Mouse (Mus musculus) lung, postnatal 25 days (tissue): ENCODE data around the gene Mamld1.
"Not testable (repeated sequence)": the region's sequence is repeated elsewhere in the genome, so short reads cannot be mapped to it uniquely, and the experiment has no call there.

ENCODE experiments used
- DNase-seq: peaks from one replicate; pipeline ENCODE4 v3.0.0; 2022; ENCODE audit warnings: low spot score

Gene Mamld1

GRCm38 (mm10) chrX:71049864-71050576 is at the start of gene Mamld1:
Mamld1 (plus strand) TSS chrX:71050256.
- peak; percentile 62 for DNase-seq

DNA sequence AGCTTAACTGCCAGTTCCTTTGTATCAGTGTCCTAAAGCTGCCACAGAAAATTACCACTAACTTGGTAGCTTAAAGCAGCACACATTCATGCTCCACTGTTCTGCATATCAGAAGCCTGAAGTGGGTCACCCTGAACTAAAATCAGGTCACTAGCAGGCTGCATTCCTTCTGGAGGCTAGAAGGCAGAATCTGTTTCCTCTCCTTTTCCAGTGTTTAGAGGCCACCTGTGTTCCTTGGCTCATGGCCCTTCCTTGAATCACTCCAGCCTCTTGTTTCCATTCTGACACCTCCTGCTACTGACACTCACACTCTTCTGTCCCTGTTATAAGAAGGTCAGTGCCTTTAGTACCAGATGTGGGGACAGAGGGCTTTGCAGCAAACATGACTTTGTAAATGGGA is 25.3 kb upstream of the Mamld1 start:
- no peak for DNase-seq

- DNase-seq: no peak
Observed at GRCm38 (mm10) chrX:71028007-71028406, 22.0 kb upstream of the Mamld1 start.

DNA sequence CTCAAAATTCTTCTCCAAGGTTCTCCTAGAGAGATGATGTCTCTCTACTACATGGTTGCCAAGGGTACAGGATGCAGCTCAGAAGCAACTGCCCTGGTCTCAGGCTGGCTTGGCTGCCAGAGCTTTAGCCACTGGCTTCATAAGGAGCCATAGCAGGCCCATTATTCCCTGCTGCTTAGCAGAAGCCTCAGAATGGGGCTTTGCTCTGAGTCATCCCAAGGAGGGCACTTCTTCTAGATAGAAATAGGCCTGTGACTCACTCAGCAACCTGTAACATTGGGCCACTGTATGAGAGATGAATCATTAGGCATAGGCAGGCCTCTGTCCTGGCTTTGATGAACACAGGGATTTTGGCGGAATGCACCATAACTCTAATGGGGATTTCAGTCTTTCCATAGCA is 21.1 kb upstream of the Mamld1 start:
- DNase-seq: not testable (repeated sequence)

- DNase-seq: no peak
Observed at GRCm38 (mm10) chrX:71050677-71051311, 738 bp downstream of the Mamld1 start.

GRCm38 (mm10) chrX:71051361-71052114 is 1.5 kb downstream of the Mamld1 start:
- DNase-seq: no peak

DNA sequence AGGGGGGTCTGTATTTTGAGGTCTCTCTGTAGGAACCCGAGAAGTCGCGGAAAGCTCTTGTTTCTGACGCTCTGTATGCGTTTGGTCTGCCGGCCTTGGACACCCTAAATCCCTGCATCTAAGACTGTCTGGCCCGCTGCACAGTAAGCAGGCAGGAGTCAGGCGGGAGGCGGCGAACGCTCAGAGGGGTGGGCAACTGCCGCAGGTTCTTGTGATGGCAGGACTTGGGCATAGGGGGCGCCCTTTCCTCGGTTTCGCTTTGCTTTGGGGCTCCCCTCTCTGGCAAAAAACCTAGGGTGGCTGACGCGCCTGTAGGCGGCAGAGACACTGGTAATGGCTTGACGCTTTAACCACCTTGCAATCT is 2.0 kb downstream of the Mamld1 start:
- peak; percentile 69 for DNase-seq

DNA sequence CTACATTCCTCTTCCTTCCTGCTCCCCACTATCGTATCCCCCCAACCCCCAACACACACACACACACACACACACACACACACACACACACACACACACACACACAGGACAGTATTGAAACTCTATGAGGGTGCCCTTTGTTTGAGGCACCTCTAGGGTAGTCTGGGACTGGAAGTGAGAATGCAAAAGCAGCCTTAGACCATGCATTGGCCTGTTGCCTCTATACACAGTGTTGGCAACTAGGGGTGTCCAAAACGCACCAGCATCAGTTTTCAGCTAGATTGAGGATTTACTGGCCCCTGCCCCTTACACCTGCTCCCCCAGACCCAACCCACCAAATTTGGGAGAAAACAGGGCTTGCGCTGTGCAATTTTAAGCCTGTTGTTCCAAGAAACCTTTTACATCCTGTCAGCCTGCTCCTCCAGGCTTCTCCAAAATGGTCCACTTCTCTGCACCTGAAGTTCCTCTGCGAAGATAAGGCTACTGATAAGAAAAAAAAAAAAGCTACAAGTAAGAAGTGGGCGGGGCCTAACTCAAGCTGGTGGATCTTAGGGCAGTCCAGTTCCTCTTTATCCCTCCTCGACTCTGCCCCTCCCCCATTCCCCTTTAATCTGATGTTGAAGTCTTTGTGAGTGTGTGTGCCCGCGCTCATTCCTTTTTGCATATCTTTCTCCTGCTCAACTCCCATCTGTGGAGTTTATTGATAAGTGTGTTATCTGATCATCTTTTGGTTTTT is 2.6 kb downstream of the Mamld1 start:
- DNase-seq: no peak

- DNase-seq: no peak
Observed at GRCm38 (mm10) chrX:71053246-71053645, 3.2 kb downstream of the Mamld1 start.

GRCm38 (mm10) chrX:71056968-71057367 is 6.9 kb downstream of the Mamld1 start:
- DNase-seq: no peak

DNA sequence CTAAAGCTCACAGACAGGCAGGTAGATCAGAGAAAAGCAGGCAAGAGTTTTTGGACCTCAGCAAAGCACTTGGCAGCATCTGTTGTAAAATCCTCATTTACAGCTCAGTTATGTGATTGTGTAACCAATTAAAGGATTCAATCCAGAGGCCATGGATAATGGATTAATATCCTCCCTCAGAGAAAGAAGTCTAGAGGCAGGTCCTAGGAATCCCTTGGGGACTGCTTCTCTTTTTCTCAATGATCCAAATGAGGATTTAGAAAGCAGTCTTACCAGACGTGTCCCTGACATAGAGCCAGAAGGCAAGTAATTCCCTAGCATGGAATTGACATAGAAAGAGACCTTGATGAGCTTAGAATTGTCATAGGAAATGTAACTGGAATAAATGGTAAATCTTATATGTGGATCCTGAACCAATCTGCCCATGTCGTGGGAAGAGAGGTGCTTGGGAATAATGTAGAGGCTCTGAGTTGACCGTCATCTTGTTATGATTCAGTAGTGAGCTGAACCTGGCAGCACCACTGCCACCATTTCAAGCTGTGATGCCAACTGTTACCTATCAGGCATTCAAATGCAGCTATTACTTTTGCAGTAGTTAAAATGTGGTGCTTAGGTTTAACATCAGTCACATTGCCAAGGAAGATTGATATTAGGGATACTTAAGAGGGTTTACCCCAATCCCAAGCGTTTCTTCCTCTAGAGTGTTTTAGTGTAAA is 35.2 kb downstream of the Mamld1 start:
- DNase-seq: no peak

DNA sequence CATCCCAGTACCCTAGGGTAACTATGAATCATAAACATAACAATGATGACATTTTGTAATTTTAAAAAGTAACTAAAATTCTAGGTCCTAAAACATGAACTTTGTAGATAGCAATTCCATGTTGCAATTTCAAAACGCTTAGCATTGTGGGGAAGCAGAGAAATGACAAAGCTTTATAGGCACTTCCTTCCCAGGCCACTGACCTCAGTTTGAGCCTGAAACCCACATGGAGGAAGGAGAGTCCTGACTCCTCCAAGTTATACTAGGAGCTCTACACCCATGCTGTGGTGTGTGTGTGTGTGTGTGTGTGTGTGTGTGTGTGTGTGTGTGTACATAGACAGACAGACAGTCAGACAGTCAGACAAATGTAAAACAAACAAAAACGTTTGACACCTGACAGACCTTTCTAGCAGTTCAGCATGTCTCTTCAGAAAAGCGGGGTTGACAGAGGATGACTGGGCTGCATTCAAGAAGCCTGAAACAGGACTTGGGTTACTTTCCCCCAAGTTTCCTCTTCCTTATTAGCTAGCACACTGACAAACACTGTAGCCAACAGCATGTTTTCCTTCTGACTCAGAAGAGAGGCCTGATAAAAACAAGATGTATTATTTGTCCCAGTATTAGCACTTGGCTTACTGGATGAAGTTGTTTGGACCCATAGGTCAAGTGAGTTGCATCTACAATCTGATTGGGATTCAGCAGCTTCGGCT is 37.5 kb downstream of the Mamld1 start:
- no peak for DNase-seq

DNA sequence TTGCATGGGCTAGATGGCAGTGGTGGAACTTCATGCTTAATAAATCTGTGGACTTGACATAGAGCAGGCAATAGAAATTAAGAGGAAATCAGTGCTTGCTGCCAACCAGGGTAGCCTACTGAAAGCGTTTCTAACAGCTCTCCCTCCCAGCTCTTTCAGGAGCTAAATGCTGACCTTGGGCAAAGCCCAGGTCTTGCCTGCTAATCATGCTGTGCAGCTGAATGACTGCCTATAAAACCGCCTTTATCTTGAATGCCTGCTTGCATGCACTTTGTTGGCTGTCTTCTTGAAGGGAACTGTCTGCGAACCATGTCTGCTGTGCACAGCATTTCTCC is 38.0 kb downstream of the Mamld1 start:
- DNase-seq: no peak

DNA sequence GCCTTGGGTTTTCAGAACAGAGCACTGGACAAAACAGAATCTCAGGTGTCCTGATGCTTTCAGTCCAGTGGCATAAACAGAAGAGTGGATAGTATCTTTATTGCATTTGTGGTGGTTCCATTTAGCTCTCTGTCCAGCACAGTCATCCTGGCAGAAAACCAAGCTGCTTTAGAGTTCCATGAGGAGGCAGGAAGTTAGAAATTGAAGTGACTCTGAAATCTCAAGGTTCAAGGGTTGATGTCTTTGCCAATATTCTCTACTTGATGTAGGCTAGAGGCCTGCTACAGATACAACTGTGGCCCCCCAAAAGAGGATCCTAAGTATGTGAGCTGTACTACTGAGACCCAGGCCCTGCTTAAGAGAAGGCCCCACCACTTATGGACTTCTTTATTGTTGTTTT is 55.8 kb downstream of the Mamld1 start:
- DNase-seq: no peak

DNA sequence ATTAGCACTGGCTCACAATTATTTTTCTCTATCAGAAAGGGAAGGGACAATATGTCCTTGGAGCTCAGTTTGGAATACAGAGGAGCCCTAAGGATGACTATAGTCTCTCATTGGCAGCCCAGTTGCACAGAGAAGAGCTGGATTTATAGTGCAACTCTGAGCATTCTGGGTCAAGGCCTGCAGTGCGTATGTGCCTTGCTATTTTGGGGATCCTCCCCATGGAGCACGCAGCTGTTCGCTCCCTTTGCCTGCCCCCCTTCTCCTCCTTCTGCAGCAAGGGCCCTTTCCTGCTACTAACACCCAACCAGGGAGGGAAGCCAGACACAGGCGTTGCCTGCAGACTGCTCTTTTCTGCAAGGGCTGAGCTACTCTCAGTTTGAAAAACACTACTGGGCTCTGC is 56.3 kb downstream of the Mamld1 start:
- DNase-seq: no peak

DNA sequence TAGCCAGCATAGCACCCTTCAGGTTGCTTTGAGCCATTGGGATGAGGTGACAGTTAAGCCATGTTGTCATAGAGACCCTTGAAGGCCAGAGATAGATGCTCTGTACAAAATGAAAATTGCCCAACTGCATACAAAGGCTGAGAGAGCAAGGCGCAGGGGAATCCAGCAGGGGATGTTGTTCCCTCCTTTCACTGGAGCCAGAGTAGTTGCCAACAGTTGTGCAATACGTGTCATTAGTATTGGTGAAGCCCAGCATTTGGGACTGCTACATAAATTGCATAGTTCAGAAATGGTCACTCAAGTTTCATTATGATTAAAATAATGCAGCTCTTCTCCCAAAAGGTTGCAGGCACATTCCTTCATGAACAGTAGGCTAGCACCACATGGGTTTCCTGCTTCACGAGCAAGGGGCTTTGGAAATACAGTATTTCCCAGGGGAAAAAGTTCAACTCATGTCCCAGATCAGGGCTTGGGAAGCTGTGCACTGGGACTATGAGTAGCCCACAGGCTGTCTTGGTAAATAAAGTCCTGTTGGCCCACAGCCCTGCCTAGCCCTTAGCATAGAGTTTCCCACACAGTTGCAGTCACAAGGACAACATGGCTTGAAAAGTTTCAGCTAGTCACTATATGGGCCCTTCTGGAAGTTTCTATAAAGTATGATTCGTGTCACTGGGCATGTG is 58.1 kb downstream of the Mamld1 start:
- DNase-seq: peak; percentile 18

GRCm38 (mm10) chrX:71110333-71110732 is 60.3 kb downstream of the Mamld1 start:
- no peak for DNase-seq

DNA sequence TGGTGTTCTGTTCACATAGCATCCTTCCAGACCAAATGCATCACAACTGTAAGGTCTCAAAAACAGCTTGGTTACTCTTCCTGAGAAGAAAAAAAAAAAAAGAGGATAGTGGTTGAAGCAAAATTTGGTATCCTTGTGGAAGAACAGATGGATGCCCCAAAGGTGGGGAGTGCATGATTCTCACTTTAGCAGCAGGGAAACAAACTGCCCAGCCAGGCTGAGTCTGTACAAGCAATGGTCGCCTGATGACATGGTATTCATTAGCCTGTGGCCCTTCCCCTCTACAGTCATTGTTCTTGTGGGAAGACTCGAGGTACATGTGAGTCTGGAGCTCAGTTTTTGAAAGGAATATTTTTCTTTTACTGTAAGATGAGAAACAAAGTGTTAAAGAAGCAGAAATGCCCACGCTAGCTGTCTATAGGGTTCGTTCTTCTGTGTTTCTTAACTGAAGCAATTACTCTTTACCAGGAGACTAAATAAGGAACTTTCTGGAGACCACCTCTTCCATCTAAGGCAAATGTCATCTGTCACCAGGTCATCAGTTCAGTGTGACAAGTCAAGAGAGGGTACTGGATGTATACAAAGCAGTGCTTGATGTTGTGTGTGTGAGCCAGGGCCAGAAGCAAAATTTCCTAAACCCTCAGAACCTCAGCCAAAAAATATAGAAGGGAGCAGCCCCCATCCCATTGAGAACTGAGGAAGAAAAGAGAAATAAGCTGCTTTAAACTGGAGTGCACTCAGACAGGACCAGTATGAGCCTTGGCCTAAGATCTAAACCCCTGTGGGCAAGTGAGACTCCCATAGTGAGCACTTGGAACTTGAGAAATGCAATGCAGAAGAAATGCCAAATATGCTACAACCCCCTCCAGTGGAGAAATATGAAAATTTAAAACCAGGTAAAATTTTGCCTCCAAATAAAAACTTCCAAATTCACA is 72.6 kb downstream of the Mamld1 start:
- DNase-seq: no peak

- no peak for DNase-seq
Observed at GRCm38 (mm10) chrX:71125013-71125412, 75.0 kb downstream of the Mamld1 start.

- peak; percentile 31 for DNase-seq
Observed at GRCm38 (mm10) chrX:71131464-71131863, 81.4 kb downstream of the Mamld1 start.
